Mouse (Mus musculus): ENCODE measurements around the gene Acvrl1. TPM values are rescaled to one million over a fixed set of nuclear protein-coding genes. Genes with fewer than 3 reads are reported as not detected.

The Acvrl1 gene
- polyA plus RNA-seq, 1 experiment from 2014 or later: 3.2 TPM

DNA sequence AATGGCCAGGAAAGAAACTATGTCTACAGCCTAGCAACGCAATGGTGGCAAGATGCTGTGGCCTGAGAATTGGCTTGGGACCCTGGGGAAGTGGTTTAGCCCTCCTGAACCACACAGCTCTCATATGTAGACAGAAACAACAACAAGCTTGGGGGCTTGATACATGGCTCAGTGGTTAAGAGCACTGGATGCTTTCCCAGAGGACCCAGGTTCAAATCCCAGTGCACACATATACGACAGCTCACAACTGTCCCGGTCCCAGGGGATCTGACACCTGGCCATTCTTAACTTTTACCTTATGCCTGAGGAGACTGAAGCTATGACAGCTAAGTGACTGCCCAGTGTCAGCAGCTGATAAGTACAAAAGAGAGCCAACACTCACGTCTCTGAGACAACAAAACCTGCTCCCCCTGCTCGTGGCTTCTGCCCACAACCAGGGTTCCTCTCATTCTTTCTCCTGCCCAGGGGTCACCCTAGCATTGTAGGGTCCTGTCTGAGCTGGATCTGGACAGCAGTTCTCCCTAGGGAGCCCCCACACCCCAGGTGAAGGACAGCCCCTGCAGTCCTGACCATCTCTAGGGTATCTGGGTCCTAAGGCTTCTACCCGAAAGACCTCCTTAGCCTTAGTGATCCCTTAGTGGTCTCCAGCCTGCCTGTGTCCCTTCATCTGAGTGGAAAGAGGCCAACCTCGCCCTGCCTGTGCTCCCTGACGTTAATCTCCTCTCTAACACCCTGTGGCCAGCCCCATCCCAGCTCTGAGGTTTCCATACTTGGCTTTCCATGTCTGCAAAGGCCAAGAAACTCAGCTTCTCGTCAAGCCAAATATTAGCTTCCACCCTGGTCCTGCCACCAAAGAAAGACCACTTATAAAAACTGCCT, 6.7 kb upstream of the Acvrl1 start:
- ATAC-seq (ENCODE audit: low read depth): no peak
- Histone ChIP-seq H3K4me2 (ENCODE audit: low read depth, low read length) (no peak overlapping the region), H3K9me3 (ENCODE audit: control insufficient read depth, low read length) (no peaks in the 10 kb centered on the region), H3K9ac (replicated peaks; ENCODE audit: low read depth, low read length) (no peak overlapping the region), H3K4me3 (ENCODE audit: low read depth, low read length) (no peak overlapping the region), H3K4me1 (ENCODE audit: control insufficient read depth, insufficient read depth, low read length) (no peaks in the 10 kb centered on the region), H3K27me3 (ENCODE audit: control insufficient read depth, insufficient read depth, low read length) (no peaks in the 10 kb centered on the region), H3K27ac (ENCODE audit: low read depth, low read length) (no peak overlapping the region), H3K36me3 (ENCODE audit: control insufficient read depth, insufficient read depth, low read length) (no peaks in the 10 kb centered on the region)
- WGBS: 79% methylated on average over 9 of the region's 9 CpGs

- no peak overlapping the region for H3K27ac ChIP-seq (ENCODE audit: low read depth, low read length)
- 28% methylated on average over 2 of the region's 2 CpGs for WGBS
- H3K9ac ChIP-seq (replicated peaks; ENCODE audit: low read depth, low read length): no peak overlapping the region
- no peaks in the 10 kb centered on the region for H3K27me3 ChIP-seq (ENCODE audit: control insufficient read depth, insufficient read depth, low read length)
- no peak overlapping the region for H3K4me2 ChIP-seq (ENCODE audit: low read depth, low read length)
- H3K4me3 ChIP-seq (ENCODE audit: low read depth, low read length): no peak overlapping the region
- H3K36me3 ChIP-seq (ENCODE audit: control insufficient read depth, insufficient read depth, low read length): no peaks in the 10 kb centered on the region
- no peak for ATAC-seq (ENCODE audit: low read depth)
- H3K9me3 ChIP-seq (ENCODE audit: control insufficient read depth, low read length): no peaks in the 10 kb centered on the region
- no peaks in the 10 kb centered on the region for H3K4me1 ChIP-seq (ENCODE audit: control insufficient read depth, insufficient read depth, low read length)
Observed at GRCm38 (mm10) chr15:101122290-101122589, 6.1 kb upstream of the Acvrl1 start.

DNA sequence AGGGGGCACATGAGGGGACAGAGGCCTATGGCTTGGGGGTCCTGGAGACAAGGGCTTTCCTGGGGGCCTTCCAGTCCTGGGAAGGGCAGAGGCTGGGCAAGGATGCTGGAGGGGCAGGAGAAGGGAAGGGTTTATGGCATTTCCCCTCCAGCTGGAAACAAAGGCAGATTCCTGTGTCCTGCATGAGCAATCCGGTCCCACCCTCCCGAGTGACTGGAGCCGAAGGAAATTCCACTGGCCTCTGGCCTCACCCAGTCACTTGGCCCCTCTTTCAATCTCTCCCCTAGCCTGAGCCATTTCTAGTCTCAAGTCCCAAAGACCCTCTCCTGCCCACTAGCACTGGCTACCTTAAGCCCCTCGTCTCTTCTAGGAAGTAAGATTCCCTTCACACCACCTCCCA, 5.1 kb upstream of the Acvrl1 start:
- no peaks in the 10 kb centered on the region for H3K36me3 ChIP-seq (ENCODE audit: control insufficient read depth, insufficient read depth, low read length)
- H3K9ac ChIP-seq (replicated peaks; ENCODE audit: low read depth, low read length): no peak overlapping the region
- H3K4me1 ChIP-seq (ENCODE audit: control insufficient read depth, insufficient read depth, low read length): no peaks in the 10 kb centered on the region
- H3K27me3 ChIP-seq (ENCODE audit: control insufficient read depth, insufficient read depth, low read length): 0 out of 2 replicates have a peak, but pooled peaks cover 4% of the 10 kb centered on the region
- no peak for ATAC-seq (ENCODE audit: low read depth)
- 19% methylated on average over 4 of the region's 4 CpGs for WGBS
- H3K4me3 ChIP-seq (ENCODE audit: low read depth, low read length): no peak overlapping the region
- H3K4me2 ChIP-seq (ENCODE audit: low read depth, low read length): no peak overlapping the region
- H3K27ac ChIP-seq (ENCODE audit: low read depth, low read length): no peak overlapping the region
- no peaks in the 10 kb centered on the region for H3K9me3 ChIP-seq (ENCODE audit: control insufficient read depth, low read length)

DNA sequence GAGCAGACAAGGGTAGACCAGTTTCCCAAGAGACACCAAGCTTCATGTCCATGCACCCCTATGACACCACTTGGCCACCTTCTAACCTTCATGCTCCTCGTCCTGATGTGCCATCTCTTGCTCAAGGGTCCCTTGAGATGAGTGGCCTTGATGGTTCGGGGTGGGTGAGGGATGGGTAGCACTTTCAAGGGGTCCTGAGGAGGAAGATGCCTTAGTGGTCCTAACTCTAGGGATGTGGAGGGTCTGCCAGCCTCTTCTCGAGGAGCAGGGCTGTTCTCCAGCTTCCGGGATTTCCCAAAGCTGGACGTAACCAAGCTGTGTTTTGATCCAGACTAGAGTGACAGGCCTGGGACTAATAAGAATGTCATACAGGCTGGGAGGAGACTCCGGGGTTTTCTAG, 2.8 kb upstream of the Acvrl1 start:
- no peak overlapping the region for H3K27ac ChIP-seq (ENCODE audit: low read depth, low read length)
- no peak overlapping the region for H3K4me3 ChIP-seq (ENCODE audit: low read depth, low read length)
- no peaks in the 10 kb centered on the region for H3K9me3 ChIP-seq (ENCODE audit: control insufficient read depth, low read length)
- 93% methylated on average over 6 of the region's 6 CpGs for WGBS
- no peak overlapping the region for H3K9ac ChIP-seq (replicated peaks; ENCODE audit: low read depth, low read length)
- no peak for ATAC-seq (ENCODE audit: low read depth)
- H3K27me3 ChIP-seq (ENCODE audit: control insufficient read depth, insufficient read depth, low read length): peaks cover 20% of the 10 kb centered on the region
- no peak overlapping the region for H3K4me2 ChIP-seq (ENCODE audit: low read depth, low read length)
- H3K36me3 ChIP-seq (ENCODE audit: control insufficient read depth, insufficient read depth, low read length): no peaks in the 10 kb centered on the region
- H3K4me1 ChIP-seq (ENCODE audit: control insufficient read depth, insufficient read depth, low read length): peaks cover 5% of the 10 kb centered on the region; the same call in 1 of the 2 replicates

- Histone ChIP-seq H3K4me3 (ENCODE audit: low read depth, low read length) (no peak overlapping the region), H3K9me3 (ENCODE audit: control insufficient read depth, low read length) (no peaks in the 10 kb centered on the region), H3K4me2 (ENCODE audit: low read depth, low read length) (no peak overlapping the region), H3K36me3 (ENCODE audit: control insufficient read depth, insufficient read depth, low read length) (no peaks in the 10 kb centered on the region), H3K27ac (ENCODE audit: low read depth, low read length) (no peak overlapping the region), H3K4me1 (ENCODE audit: control insufficient read depth, insufficient read depth, low read length) (peaks cover 10% of the 10 kb centered on the region; the same call in 1 of the 2 replicates), H3K27me3 (ENCODE audit: control insufficient read depth, insufficient read depth, low read length) (peaks cover 20% of the 10 kb centered on the region), H3K9ac (replicated peaks; ENCODE audit: low read depth, low read length) (no peak overlapping the region)
- WGBS: 83% methylated on average over 11 of the region's 12 CpGs
- ATAC-seq (ENCODE audit: low read depth): no peak
Observed at GRCm38 (mm10) chr15:101126876-101127544, 1.3 kb upstream of the Acvrl1 start.

- ATAC-seq (ENCODE audit: low read depth): no peak
- no peaks in the 10 kb centered on the region for H3K9me3 ChIP-seq (ENCODE audit: control insufficient read depth, low read length)
- no peak overlapping the region for H3K9ac ChIP-seq (replicated peaks; ENCODE audit: low read depth, low read length)
- H3K36me3 ChIP-seq (ENCODE audit: control insufficient read depth, insufficient read depth, low read length): no peaks in the 10 kb centered on the region
- peaks cover 20% of the 10 kb centered on the region for H3K27me3 ChIP-seq (ENCODE audit: control insufficient read depth, insufficient read depth, low read length)
- WGBS: 32% methylated on average over 5 of the region's 5 CpGs
- H3K4me3 ChIP-seq (ENCODE audit: low read depth, low read length): no peak overlapping the region
- H3K4me2 ChIP-seq (ENCODE audit: low read depth, low read length): no peak overlapping the region; the same call in 1 of the 2 replicates
- no peak overlapping the region for H3K27ac ChIP-seq (ENCODE audit: low read depth, low read length)
- H3K4me1 ChIP-seq (ENCODE audit: control insufficient read depth, insufficient read depth, low read length): peaks cover 14% of the 10 kb centered on the region; the same call in 1 of the 2 replicates
Observed at GRCm38 (mm10) chr15:101129412-101129811, 1.1 kb downstream of the Acvrl1 start.

- peaks cover 20% of the 10 kb centered on the region for H3K27me3 ChIP-seq (ENCODE audit: control insufficient read depth, insufficient read depth, low read length)
Observed at GRCm38 (mm10) chr15:101131498-101131897, 3.2 kb downstream of the Acvrl1 start.

GRCm38 (mm10) chr15:101132041-101132440, 3.7 kb downstream of the Acvrl1 start:
- H3K4me2 ChIP-seq (ENCODE audit: low read depth, low read length): no peak overlapping the region
- no peak overlapping the region for H3K27ac ChIP-seq (ENCODE audit: low read depth, low read length)
- no peaks in the 10 kb centered on the region for H3K9me3 ChIP-seq (ENCODE audit: control insufficient read depth, low read length)
- 38% methylated on average over 6 of the region's 6 CpGs for WGBS
- H3K36me3 ChIP-seq (ENCODE audit: control insufficient read depth, insufficient read depth, low read length): no peaks in the 10 kb centered on the region
- no peak overlapping the region for H3K4me3 ChIP-seq (ENCODE audit: low read depth, low read length)
- no peak overlapping the region for H3K9ac ChIP-seq (replicated peaks; ENCODE audit: low read depth, low read length)
- peaks cover 20% of the 10 kb centered on the region for H3K27me3 ChIP-seq (ENCODE audit: control insufficient read depth, insufficient read depth, low read length)
- ATAC-seq (ENCODE audit: low read depth): no peak
- H3K4me1 ChIP-seq (ENCODE audit: control insufficient read depth, insufficient read depth, low read length): peaks cover 14% of the 10 kb centered on the region; the same call in 1 of the 2 replicates

More at GRCm38 (mm10) chr15:101131498-101131897, 3.2 kb downstream of the Acvrl1 start:
- Histone ChIP-seq H3K9me3 (ENCODE audit: control insufficient read depth, low read length) (no peaks in the 10 kb centered on the region), H3K27ac (ENCODE audit: low read depth, low read length) (no peak overlapping the region), H3K36me3 (ENCODE audit: control insufficient read depth, insufficient read depth, low read length) (no peaks in the 10 kb centered on the region), H3K4me3 (ENCODE audit: low read depth, low read length) (no peak overlapping the region), H3K4me2 (ENCODE audit: low read depth, low read length) (no peak overlapping the region), H3K9ac (replicated peaks; ENCODE audit: low read depth, low read length) (no peak overlapping the region), H3K4me1 (ENCODE audit: control insufficient read depth, insufficient read depth, low read length) (peaks cover 14% of the 10 kb centered on the region; the same call in 1 of the 2 replicates)
- no peak for ATAC-seq (ENCODE audit: low read depth)
- 41% methylated on average over 11 of the region's 11 CpGs for WGBS

GRCm38 (mm10) chr15:101132761-101133160, 4.4 kb downstream of the Acvrl1 start:
- Histone ChIP-seq H3K4me1 (ENCODE audit: control insufficient read depth, insufficient read depth, low read length) (peaks cover 14% of the 10 kb centered on the region; the same call in 1 of the 2 replicates), H3K27me3 (ENCODE audit: control insufficient read depth, insufficient read depth, low read length) (peaks cover 20% of the 10 kb centered on the region), H3K9ac (replicated peaks; ENCODE audit: low read depth, low read length) (no peak overlapping the region), H3K4me2 (ENCODE audit: low read depth, low read length) (no peak overlapping the region), H3K36me3 (ENCODE audit: control insufficient read depth, insufficient read depth, low read length) (no peaks in the 10 kb centered on the region), H3K27ac (ENCODE audit: low read depth, low read length) (no peak overlapping the region), H3K4me3 (ENCODE audit: low read depth, low read length) (no peak overlapping the region), H3K9me3 (ENCODE audit: control insufficient read depth, low read length) (no peaks in the 10 kb centered on the region)
- 85% methylated on average over 6 of the region's 6 CpGs for WGBS
- no peak for ATAC-seq (ENCODE audit: low read depth)

Measured in neural tube, embryonic 14.5 days (tissue).